Mouse (Mus musculus): ENCODE data around the gene Tfr2.

GRCm38 (mm10) chr5:137524671-137525070 lies 45.0 kb upstream of the Tfr2 start:
- TF ChIP-seq POLR2A (IDR thresholded peaks at IDR 0.05; ENCODE audit: low read depth, low read length) (no peak), CTCF (IDR thresholded peaks at IDR 0.05; ENCODE audit: extremely low read depth, insufficient read length, insufficient replicate concordance, low read depth, low read length) (no peak)
